Mouse (Mus musculus) cerebellum, adult 8-10 months (tissue): Measurements from ENCODE around the gene Snapc3.
"Not testable (repeated sequence)": the region's sequence is repeated elsewhere in the genome, so short reads cannot be mapped to it uniquely, and the experiment has no call there.

Source experiments
- DNase-seq: peaks from one replicate; pipeline ENCODE4 v3.0.0; 2022

Snapc3 gene

GRCm38 (mm10) chr4:83501037-83501430, 83.5 kb downstream of the Snapc3 start:
- DNase-seq, result no peak

GRCm38 (mm10) chr4:83509600-83509999, 92.1 kb downstream of the Snapc3 start:
- DNase-seq, result no peak

GRCm38 (mm10) chr4:83511083-83511482, 93.6 kb downstream of the Snapc3 start:
- no peak for DNase-seq

- no peak for DNase-seq
Observed at GRCm38 (mm10) chr4:83512217-83512616, 94.7 kb downstream of the Snapc3 start.

- no peak for DNase-seq
Observed at GRCm38 (mm10) chr4:83512644-83513043, 95.1 kb downstream of the Snapc3 start.

GRCm38 (mm10) chr4:83514183-83514582, 96.7 kb downstream of the Snapc3 start:
- DNase-seq, result no peak

GRCm38 (mm10) chr4:83514976-83515669, 97.6 kb downstream of the Snapc3 start:
- DNase-seq, result no peak

GRCm38 (mm10) chr4:83516144-83516543, 98.6 kb downstream of the Snapc3 start:
- not testable (repeated sequence) for DNase-seq
